Mouse (Mus musculus) MEL (cell line): Measurements from ENCODE around the gene Tnni1.

Experiments
- CTCF ChIP-seq, 3 experiments: IDR thresholded peaks in 2 of 3; conservative IDR thresholded peaks in 1 of 3; 2 replicates each; pipeline ENCODE4 v1.5.1; 2011 to 2012; ENCODE audit warnings: low read length in 3 of 3, low read depth in 2 of 3, mild to moderate bottlenecking in 2 of 3, improper control_type of control experiment in 1 of 3, inconsistent platforms in 1 of 3, mixed read lengths in 1 of 3, moderate library complexity in 1 of 3; ENCODE audit not compliant: control insufficient read depth in 1 of 3, insufficient read depth in 1 of 3, poor library complexity in 1 of 3, severe bottlenecking in 1 of 3
- MAX ChIP-seq: IDR thresholded peaks from 2 replicates; pipeline ENCODE4 v1.6.1; 2011; ENCODE audit warnings: low read length, improper control_type of control experiment
- POLR2A ChIP-seq, 2 experiments: IDR thresholded peaks; 2 replicates each; pipeline ENCODE4 v1.6.1; 2011 to 2012; ENCODE audit warnings: low read length in 2 of 2, mild to moderate bottlenecking in 2 of 2, control low read depth in 1 of 2, improper control_type of control experiment in 1 of 2, low read depth in 1 of 2, moderate library complexity in 1 of 2; ENCODE audit not compliant: control insufficient read depth in 1 of 2, insufficient read depth in 1 of 2, poor library complexity in 1 of 2

DNA sequence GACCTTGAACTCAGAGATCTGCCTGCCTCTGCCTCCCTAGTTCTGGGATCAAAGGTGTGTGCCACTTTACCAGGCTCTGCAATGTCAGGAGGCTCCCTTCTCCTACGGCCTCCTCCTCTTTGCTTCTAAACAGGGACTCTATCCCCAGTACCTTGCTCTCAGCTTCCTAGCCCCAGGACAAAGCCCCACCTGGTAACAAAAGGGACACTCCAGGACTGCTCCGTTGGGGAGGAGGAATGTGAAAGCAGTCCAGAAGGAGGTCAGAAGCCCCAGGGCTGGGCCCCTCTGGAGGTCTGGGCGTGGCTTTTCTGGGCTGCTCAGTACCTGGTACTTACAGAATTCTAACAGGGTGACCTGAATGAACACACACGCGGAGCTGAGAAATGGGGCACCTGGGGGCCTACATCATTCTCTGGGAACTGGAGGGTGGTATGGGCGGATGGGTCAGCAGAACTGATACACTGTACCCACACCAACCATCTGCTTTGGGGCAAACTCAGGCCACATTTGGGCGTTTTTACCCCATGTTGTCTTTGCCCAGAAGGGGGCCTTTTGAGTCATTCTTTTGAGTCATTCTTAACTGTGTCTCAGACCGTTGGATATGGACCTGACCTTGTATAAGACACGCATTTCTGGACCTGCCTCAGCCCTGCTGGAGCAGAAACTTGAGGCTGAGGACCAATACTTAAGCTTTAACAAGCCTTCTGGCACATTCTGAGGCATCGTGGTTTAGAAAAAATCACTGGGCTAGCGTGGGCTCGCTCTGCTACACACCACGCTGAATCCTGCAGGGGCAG is 13.1 kb downstream of the Tnni1 start:
- TF ChIP-seq POLR2A (IDR thresholded peaks at IDR 0.05; ENCODE audit: control insufficient read depth in 1 of 2, insufficient read depth in 1 of 2, low read depth in 1 of 2, low read length in 2 of 2, poor library complexity in 1 of 2) (no peak), MAX (no peak), CTCF (IDR thresholded peaks at IDR 0.05 in 2 of 3, conservative IDR thresholded peaks at IDR 0.05 in 1 of 3; ENCODE audit: control insufficient read depth in 1 of 3, insufficient read depth in 1 of 3, low read depth in 2 of 3, low read length in 3 of 3, poor library complexity in 1 of 3, severe bottlenecking in 1 of 3) (no peak)
